Mouse (Mus musculus): Measurements from ENCODE around the gene Oxa1l.

Gene Oxa1l

GRCm38 (mm10) chr14:54412000-54412576, 51.5 kb downstream of the Oxa1l start:
- DNase-seq, result no peak

DNA sequence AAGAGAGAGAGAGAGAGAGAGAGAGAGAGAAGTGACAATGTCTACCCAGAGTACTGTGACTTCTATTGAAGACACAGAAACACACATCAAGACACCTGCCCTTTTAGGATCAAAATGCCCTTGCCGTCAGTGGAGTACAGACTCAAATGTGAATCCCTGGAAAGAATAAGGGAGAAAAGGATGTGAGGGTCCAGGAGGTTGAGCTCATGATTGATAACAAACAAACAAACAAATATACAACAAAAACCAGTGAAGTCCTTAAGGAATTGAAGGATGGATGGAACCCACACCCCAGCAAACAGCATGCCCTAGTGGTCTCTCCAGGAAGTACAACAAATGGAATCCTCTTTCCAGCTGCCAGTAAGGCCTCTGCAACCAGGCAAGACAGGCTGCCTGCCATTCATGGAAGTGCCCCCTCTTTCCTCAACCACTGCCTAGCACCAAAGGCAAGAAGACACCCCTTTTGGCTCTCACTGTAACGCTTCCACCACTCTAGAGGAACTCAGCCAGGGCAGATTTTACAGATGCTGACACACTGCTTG, 52.1 kb downstream of the Oxa1l start:
- DNase-seq, result peak; percentile 80

DNA sequence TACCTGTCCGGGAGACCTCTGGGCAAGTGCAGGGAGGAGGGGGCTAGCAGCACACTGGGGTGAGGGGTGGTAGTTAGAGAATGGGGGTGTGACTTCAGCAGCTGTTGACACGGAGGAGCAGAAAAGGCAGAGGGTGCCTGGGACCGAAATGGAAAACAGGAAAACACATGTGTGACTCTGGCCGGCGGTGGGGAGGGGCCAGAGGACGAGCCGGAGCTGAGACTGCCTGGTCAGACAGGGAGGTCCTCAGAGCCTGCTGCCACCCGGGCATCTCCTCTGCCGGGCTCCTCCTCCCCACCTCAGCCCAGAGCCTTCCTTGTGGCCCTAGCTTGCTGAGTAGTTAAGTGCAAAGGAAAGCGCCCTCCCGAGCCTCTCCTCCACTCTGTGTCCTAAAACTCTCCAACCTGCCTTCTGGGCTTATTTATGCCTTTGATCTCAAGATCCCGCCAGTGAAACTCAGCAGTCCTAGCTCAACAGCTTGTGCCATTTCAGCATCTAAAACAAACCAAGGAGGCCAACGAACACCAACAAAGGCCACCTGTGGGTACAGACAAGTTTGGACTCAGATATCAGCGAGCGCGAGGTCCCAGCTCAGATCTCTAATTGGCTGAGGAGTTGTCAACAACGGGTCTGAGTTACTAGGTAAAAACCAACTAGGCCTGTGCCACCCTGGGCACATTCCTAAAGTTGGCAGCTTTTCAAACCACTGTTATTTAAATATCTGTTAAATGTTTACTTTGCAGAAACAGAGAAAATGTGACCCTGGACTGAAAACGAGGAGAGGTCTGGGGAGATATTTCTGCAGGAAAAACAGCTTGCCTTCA, 53.5 kb downstream of the Oxa1l start:
- peak; percentile 77 for DNase-seq

GRCm38 (mm10) chr14:54415241-54416020, 54.8 kb downstream of the Oxa1l start:
- DNase-seq, result no peak

GRCm38 (mm10) chr14:54416229-54416775, 55.7 kb downstream of the Oxa1l start:
- peak; percentile 54 for DNase-seq

DNA sequence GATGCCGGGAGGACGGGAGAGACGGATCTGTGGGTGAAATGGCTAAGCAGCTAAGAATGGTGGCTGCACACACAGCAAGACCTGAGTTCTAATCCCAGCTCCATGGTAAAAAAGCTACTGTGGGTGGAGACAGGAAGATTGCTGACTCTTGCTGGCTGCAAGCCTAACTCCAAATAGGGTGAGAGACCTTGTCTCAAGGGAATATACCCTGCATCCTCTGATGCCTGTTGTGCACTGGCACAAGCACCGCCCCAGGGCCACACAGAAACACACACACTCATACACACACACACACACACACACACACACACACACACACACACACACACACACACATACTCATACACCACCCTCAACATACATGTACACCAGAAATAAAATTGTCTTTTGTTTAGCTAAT, 56.2 kb downstream of the Oxa1l start:
- DNase-seq, result peak; percentile 35

DNA sequence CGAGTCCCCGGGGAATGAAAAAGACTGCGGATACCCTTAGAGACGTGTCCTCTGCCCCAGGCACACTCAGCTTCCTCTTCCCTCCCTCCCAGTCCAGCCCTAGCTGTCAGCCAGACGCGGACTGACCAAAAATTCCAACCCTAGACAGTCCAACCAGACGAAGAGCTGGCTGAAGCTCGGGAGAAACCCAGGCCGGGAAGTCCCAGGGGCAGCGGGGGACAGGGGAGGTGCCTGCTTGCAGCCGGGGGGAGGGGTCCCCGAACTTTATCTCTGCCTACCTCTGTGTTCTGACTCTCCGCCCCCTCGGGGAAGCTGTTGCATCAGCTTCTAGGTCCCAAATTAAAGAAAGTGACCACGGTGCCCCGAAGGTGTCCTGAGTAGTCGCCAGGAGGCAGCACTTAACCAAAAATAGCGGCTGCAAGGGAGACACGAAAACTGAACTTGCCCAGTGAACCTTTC, 57.0 kb downstream of the Oxa1l start, which contains the start of gene Slc7a7:
Gene Slc7a7 (minus strand): TSS at position 158 of the 459 bp plus-strand sequence.
- DNase-seq, result peak; percentile 65
